Mouse (Mus musculus): ENCODE measurements around the gene Tmub2. TPM values are rescaled to one million over a fixed set of nuclear protein-coding genes. Genes with fewer than 3 reads are reported as not detected.
A peak's percentile ranks its signal among the peaks of the same experiment; 100 is the strongest.

The Tmub2 gene
- total RNA-seq (2021), result 10 to 100 TPM; 64.7 to 71.7 TPM

- peak; percentile 77 to 88 for DNase-seq (ENCODE audit: extremely low spot score in 1 of 2, low spot score in 1 of 2)
Measured at GRCm38 (mm10) chr11:102284501-102285094, at the start of gene Tmub2. TSS of gene Tmub2 (plus strand) at chr11:102284931.

GRCm38 (mm10) chr11:102236022-102236421 is 48.7 kb upstream of the Tmub2 start:
- DNase-seq (ENCODE audit: extremely low spot score in 1 of 2, low spot score in 1 of 2), result no peak

GRCm38 (mm10) chr11:102240636-102241035 is 44.1 kb upstream of the Tmub2 start:
- no peak for DNase-seq (ENCODE audit: extremely low spot score in 1 of 2, low spot score in 1 of 2)

GRCm38 (mm10) chr11:102241246-102241645 is 43.5 kb upstream of the Tmub2 start:
- DNase-seq (ENCODE audit: extremely low spot score in 1 of 2, low spot score in 1 of 2), result no peak

- DNase-seq (ENCODE audit: extremely low spot score in 1 of 2, low spot score in 1 of 2), result no peak
Measured at GRCm38 (mm10) chr11:102241874-102242273, 42.9 kb upstream of the Tmub2 start.

- peak; percentile 44 to 60 for DNase-seq (ENCODE audit: extremely low spot score in 1 of 2, low spot score in 1 of 2)
Measured at GRCm38 (mm10) chr11:102244926-102245449, 39.7 kb upstream of the Tmub2 start.

- DNase-seq (ENCODE audit: extremely low spot score in 1 of 2, low spot score in 1 of 2), result no peak
Measured at GRCm38 (mm10) chr11:102245581-102246272, 39.0 kb upstream of the Tmub2 start.

- DNase-seq (ENCODE audit: extremely low spot score in 1 of 2, low spot score in 1 of 2), result no peak
Measured at GRCm38 (mm10) chr11:102246273-102246635, 38.5 kb upstream of the Tmub2 start.

GRCm38 (mm10) chr11:102246871-102247270 is 37.9 kb upstream of the Tmub2 start:
- no peak for DNase-seq (ENCODE audit: extremely low spot score in 1 of 2, low spot score in 1 of 2)

GRCm38 (mm10) chr11:102248630-102249230 is 36.0 kb upstream of the Tmub2 start, which contains the start of gene BC030867:
TSS of gene BC030867 (plus strand) at chr11:102248882.
- peak; percentile 90 to 99 for DNase-seq (ENCODE audit: extremely low spot score in 1 of 2, low spot score in 1 of 2)

- no peak for DNase-seq (ENCODE audit: extremely low spot score in 1 of 2, low spot score in 1 of 2)
Measured at GRCm38 (mm10) chr11:102249351-102250090, 35.2 kb upstream of the Tmub2 start.

GRCm38 (mm10) chr11:102257514-102257913 is 27.2 kb upstream of the Tmub2 start:
- no peak for DNase-seq (ENCODE audit: extremely low spot score in 1 of 2, low spot score in 1 of 2)

GRCm38 (mm10) chr11:102258095-102258494 is 26.6 kb upstream of the Tmub2 start:
- no peak for DNase-seq (ENCODE audit: extremely low spot score in 1 of 2, low spot score in 1 of 2)

- DNase-seq (ENCODE audit: extremely low spot score in 1 of 2, low spot score in 1 of 2), result no peak
Measured at GRCm38 (mm10) chr11:102258521-102258920, 26.2 kb upstream of the Tmub2 start.

- DNase-seq (ENCODE audit: extremely low spot score in 1 of 2, low spot score in 1 of 2), result no peak
Measured at GRCm38 (mm10) chr11:102263211-102263610, 21.5 kb upstream of the Tmub2 start.

GRCm38 (mm10) chr11:102265816-102266215 is 18.9 kb upstream of the Tmub2 start:
- no peak for DNase-seq (ENCODE audit: extremely low spot score in 1 of 2, low spot score in 1 of 2)

GRCm38 (mm10) chr11:102266631-102267355 is 17.9 kb upstream of the Tmub2 start:
- no peak for DNase-seq (ENCODE audit: extremely low spot score in 1 of 2, low spot score in 1 of 2)

- DNase-seq (ENCODE audit: extremely low spot score in 1 of 2, low spot score in 1 of 2), result peak; percentile 42 to 63
Measured at GRCm38 (mm10) chr11:102267480-102267879, 17.3 kb upstream of the Tmub2 start.

- no peak for DNase-seq (ENCODE audit: extremely low spot score in 1 of 2, low spot score in 1 of 2)
Measured at GRCm38 (mm10) chr11:102268520-102269244, 16.0 kb upstream of the Tmub2 start, which contains the start of gene Asb16. TSS of gene Asb16 (plus strand) at chr11:102268743.
